Mouse (Mus musculus) CH12.LX (cell line): ENCODE measurements around the gene Fam50a. TPM values are rescaled to one million over a fixed set of nuclear protein-coding genes. Genes with fewer than 3 reads are reported as not detected.

Experiments used
- DNase-seq: peaks from one replicate; pipeline ENCODE4 v3.0.0-alpha.2; 2013; ENCODE audit errors: extremely low read depth
- H3K27ac ChIP-seq: 2 replicates; pipeline ENCODE4 v1.5.1; 2012; ENCODE audit warnings: low read depth, mild to moderate bottlenecking, control low read depth, moderate library complexity; ENCODE audit not compliant: insufficient read depth
- H3K27me3 ChIP-seq: replicated peaks from 2 replicates; pipeline ENCODE3; 2012; ENCODE audit warnings: inconsistent platforms
- H3K36me3 ChIP-seq, 2 experiments: replicated peaks in 1 of 2; 2 replicates each; pipeline versions ENCODE3 to v1.6.1; 2012; ENCODE audit warnings: inconsistent platforms in 1 of 2, low read length in 1 of 2, mild to moderate bottlenecking in 1 of 2, mixed read lengths in 1 of 2, moderate library complexity in 1 of 2; ENCODE audit not compliant: control insufficient read depth in 1 of 2, insufficient read depth in 1 of 2
- H3K4me1 ChIP-seq, 2 experiments: 2 replicates each; pipeline ENCODE4 v1.6.1; 2012; ENCODE audit warnings: inconsistent platforms in 1 of 2, moderate library complexity in 1 of 2; ENCODE audit not compliant: insufficient read depth in 2 of 2, control insufficient read depth in 1 of 2
- H3K4me2 ChIP-seq: 2 replicates; pipeline ENCODE4 v1.6.1; 2012; ENCODE audit warnings: low read depth, mild to moderate bottlenecking, control low read depth; ENCODE audit not compliant: poor library complexity, insufficient read depth, severe bottlenecking
- H3K4me3 ChIP-seq, 3 experiments: fragments of 150-350 bp in 1 of 3; sonication (generic) in 1 of 3; replicated peaks in 1 of 3; 2 replicates each; pipeline versions ENCODE3 to v1.5.1; 2011 to 2012; ENCODE audit warnings: low read depth in 2 of 3, low read length in 2 of 3, mild to moderate bottlenecking in 2 of 3, moderate library complexity in 2 of 3, control low read depth in 1 of 3, improper control_type of control experiment in 1 of 3, inconsistent platforms in 1 of 3, mixed read lengths in 1 of 3; ENCODE audit not compliant: poor library complexity in 1 of 3
- H3K79me2 ChIP-seq: replicated peaks from 2 replicates; pipeline ENCODE4 v1.6.1; 2012; ENCODE audit warnings: mild to moderate bottlenecking, moderate library complexity; ENCODE audit not compliant: control insufficient read depth, poor library complexity, insufficient read depth, severe bottlenecking; ENCODE audit errors: extremely low read depth
- H3K9ac ChIP-seq: 2 replicates; pipeline ENCODE4 v1.6.1; 2012; ENCODE audit warnings: low read depth, mild to moderate bottlenecking, control low read depth, moderate library complexity; ENCODE audit not compliant: insufficient read depth
- H3K9me3 ChIP-seq: replicated peaks from 2 replicates; pipeline ENCODE3; 2012; ENCODE audit warnings: low read length, inconsistent platforms, mixed read lengths
- CHD1 ChIP-seq: IDR thresholded peaks from 2 replicates; pipeline ENCODE4 v1.6.1; 2012; ENCODE audit warnings: low read depth, low read length, improper control_type of control experiment, inconsistent platforms
- KAT2A ChIP-seq: IDR thresholded peaks from 2 replicates; pipeline ENCODE4 v1.6.1; 2012; ENCODE audit warnings: low read length, improper control_type of control experiment, inconsistent platforms; ENCODE audit not compliant: insufficient replicate concordance
- MXI1 ChIP-seq: IDR thresholded peaks from 2 replicates; pipeline ENCODE4 v1.6.1; 2011; ENCODE audit warnings: mild to moderate bottlenecking, low read depth, low read length, improper control_type of control experiment
- MYC ChIP-seq: IDR thresholded peaks from 2 replicates; pipeline ENCODE4 v1.6.1; 2011; ENCODE audit warnings: low read depth, mild to moderate bottlenecking, improper control_type of control experiment, low read length
- NELFE ChIP-seq: IDR thresholded peaks from 2 replicates; pipeline ENCODE4 v1.6.1; 2011; ENCODE audit warnings: low read depth, low read length, improper control_type of control experiment
- POLR2A ChIP-seq: IDR thresholded peaks from 2 replicates; pipeline ENCODE4 v1.6.1; 2011; ENCODE audit warnings: low read depth, mild to moderate bottlenecking, improper control_type of control experiment, low read length
- POLR2AphosphoS2 ChIP-seq: IDR thresholded peaks from 2 replicates; pipeline ENCODE4 v1.6.1; 2011; ENCODE audit warnings: low read depth, low read length, improper control_type of control experiment
- RCOR1 ChIP-seq: conservative IDR thresholded peaks from 2 replicates; pipeline ENCODE4 v1.6.1; 2012; ENCODE audit warnings: low read depth, mild to moderate bottlenecking, inconsistent platforms, low read length, improper control_type of control experiment
- SIN3A ChIP-seq: IDR thresholded peaks from 2 replicates; pipeline ENCODE4 v1.6.1; 2012; ENCODE audit warnings: low read length, improper control_type of control experiment, inconsistent platforms
- SMC3 ChIP-seq: IDR thresholded peaks from 2 replicates; pipeline ENCODE4 v1.6.1; 2011; ENCODE audit warnings: low read depth, low read length, improper control_type of control experiment
- TCF12 ChIP-seq: IDR thresholded peaks from 2 replicates; pipeline ENCODE4 v1.6.1; 2014; ENCODE audit warnings: low read depth, mild to moderate bottlenecking, inconsistent platforms, low read length, improper control_type of control experiment
- ZNF384 ChIP-seq: IDR thresholded peaks from 2 replicates; pipeline ENCODE4 v1.6.1; 2012; ENCODE audit warnings: low read depth, low read length, improper control_type of control experiment, inconsistent platforms
- dilution Hi-C: fragments of 300-500 bp; cut with MboI; formaldehyde crosslinking; loops from 2 replicates; pipeline ENCODE4 v1.14.3; 2020; ENCODE audit warnings: low sequenced_read_pairs; ENCODE audit not compliant: extremely low pct_unique_long_range_greater_than_20kb, extremely low pct_ligation_motif_present
- in situ Hi-C: fragments of 300-500 bp; cut with MboI; formaldehyde crosslinking; loops from 3 replicates; pipeline ENCODE4 v1.14.3; 2019; ENCODE audit warnings: low sequenced_read_pairs, low pct_ligation_motif_present, low pct_unique_long_range_greater_than_20kb, mixed read lengths
- polyA plus RNA-seq: library from polyadenylated mRNA; unstranded; fragments of >175 nt; gene quantifications from 2 replicates; pipeline ENCODE4 v1.2.1, GENCODE M21; 2012; ENCODE audit warnings: low read depth; ENCODE audit not compliant: insufficient read length
- total RNA-seq, 2 experiments: library from RNA; depleted of rRNA; stranded (reverse); fragments of 300-350 nt in 1 of 2; fragments of >200 nt in 1 of 2; gene quantifications; 2 replicates each; pipeline ENCODE4 v1.2.3; 2012 to 2014

Fam50a gene
- total and polyA plus RNA-seq, 3 experiments = 8.3 to 47.0 (median 30.4) TPM

DNA sequence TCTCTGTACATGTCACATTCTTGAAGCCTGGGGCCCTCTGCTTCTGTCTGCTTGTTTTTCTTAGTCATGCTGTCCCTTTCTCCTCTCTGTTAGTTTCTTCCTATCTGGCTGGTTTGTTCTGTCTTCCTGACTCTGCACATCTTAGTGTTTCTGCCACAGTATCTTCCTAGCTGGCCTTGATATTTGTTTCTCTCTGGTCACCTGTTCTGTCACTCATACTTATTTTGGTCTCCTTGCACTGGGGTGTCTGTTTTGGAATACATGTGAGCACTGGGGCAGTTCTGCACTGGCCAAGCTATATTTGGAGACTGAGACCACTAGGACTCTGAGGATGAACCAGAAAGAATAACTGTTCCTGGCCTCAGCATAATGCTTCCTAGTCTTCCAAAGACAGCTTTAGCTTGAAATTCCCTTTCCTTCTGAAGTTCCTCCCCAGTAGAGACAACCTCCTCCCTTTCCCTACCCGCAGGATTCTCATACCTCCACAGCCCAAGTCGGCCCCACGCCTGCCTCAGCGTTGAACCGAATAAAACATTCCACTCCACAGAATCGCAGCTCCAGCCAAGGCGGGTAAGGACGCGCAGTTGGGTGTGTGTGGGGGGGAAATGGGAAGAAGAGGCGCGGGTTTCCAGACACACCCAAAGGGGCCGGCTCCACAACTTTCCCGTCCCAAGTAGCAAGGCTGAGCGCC, 31.6 kb upstream of the Fam50a start:
- dilution Hi-C loops (no loop called here), in situ Hi-C loops (no loop called here)
- H3K4me1 ChIP-seq = peaks cover 0 to 10% of the 10 kb centered on the region in 2 experiments; a peak in 2 of 4 replicates
- TF ChIP-seq POLR2AphosphoS2 (no peak), RCOR1 (no peak), KAT2A (no peak), MYC (no peak), MXI1 (no peak), ZNF384 (no peak)
- peak overlapping the region; percentile 77 for H3K4me2 ChIP-seq
- H3K9ac ChIP-seq = peak overlapping the region; percentile 31; the same call in 1 of the 2 replicates
- H3K4me3 ChIP-seq = peak overlapping the region; percentile 71 to 97 (median 76)
- no peak for DNase-seq
- H3K27ac ChIP-seq = no peak overlapping the region
- no peaks in the 10 kb centered on the region for H3K27me3 ChIP-seq
- H3K9me3 ChIP-seq = no peaks in the 10 kb centered on the region
- peaks cover 11% of the 10 kb centered on the region for H3K79me2 ChIP-seq
- H3K36me3 ChIP-seq = peaks cover 0 to 14% of the 10 kb centered on the region in 2 experiments

DNA sequence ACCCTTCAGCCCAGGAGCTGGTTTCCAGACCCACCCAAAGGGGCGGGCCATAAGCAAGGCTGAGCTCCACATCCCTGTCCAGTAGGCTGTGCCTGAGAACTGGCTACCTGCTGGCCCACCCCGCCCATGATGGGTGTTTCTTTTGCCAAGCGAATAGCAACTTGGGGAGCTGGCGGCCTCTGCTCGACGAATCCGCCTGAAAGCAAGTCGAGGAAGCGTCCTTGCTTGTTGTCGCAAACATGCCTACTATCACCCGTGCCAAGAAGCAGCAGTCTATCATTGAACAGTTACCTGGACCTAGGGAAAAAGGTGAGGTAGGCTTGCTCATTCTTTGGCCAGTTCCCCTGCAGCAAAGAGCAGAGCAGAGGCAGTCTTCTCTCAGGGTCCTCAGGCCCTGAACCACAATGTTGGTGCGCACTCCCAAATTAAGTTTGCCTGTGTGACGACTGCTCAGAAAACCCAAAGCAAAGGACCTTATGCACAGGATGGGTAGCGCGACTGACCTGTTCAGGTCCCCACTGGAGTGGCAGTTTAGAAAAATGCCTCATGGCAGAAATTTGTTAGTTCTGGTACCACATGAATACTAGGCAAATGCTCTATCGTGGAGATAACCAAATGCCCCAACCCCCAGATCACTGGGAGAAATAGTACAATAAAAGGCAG, 31.0 kb upstream of the Fam50a start, which contains the start of the genes Taz and Dnase1l1:
TSS of gene Taz (plus strand) at position 181 of the 663 bp plus-strand sequence.
TSS of gene Dnase1l1 (minus strand) at position 606 of the 663 bp plus-strand sequence.
- Histone ChIP-seq H3K4me3 (peak within 1 kb of the TSS; percentile 71 to 97 (median 76)), H3K4me2 (peak within 1 kb of the TSS; percentile 78), H3K27me3 (no peaks in the 10 kb centered on the region), H3K79me2 (peaks cover 11% of the 10 kb centered on the region), H3K9ac (peak within 1 kb of the TSS; percentile 93), H3K36me3 (peaks cover 0 to 16% of the 10 kb centered on the region in 2 experiments), H3K4me1 (peaks cover 0 to 10% of the 10 kb centered on the region in 2 experiments; a peak in 2 of 4 replicates), H3K9me3 (no peaks in the 10 kb centered on the region), H3K27ac (peak within 1 kb of the TSS; percentile 80)
- peak; percentile 77 for DNase-seq
- dilution Hi-C loops (no loop called here), in situ Hi-C loops (no loop called here)
- TF ChIP-seq SMC3 (no peak), NELFE (peak; percentile 43; the same call in 1 of the 2 replicates), CHD1 (peak; percentile 62; the same call in 1 of the 2 replicates), POLR2A (peak; percentile 56), SIN3A (no peak), TCF12 (0 out of 2 replicates have a peak, but pooled peaks have one; percentile 11)
